8 mouse cellular contexts compared by ENCODE assay signal in the genomic region with DNA sequence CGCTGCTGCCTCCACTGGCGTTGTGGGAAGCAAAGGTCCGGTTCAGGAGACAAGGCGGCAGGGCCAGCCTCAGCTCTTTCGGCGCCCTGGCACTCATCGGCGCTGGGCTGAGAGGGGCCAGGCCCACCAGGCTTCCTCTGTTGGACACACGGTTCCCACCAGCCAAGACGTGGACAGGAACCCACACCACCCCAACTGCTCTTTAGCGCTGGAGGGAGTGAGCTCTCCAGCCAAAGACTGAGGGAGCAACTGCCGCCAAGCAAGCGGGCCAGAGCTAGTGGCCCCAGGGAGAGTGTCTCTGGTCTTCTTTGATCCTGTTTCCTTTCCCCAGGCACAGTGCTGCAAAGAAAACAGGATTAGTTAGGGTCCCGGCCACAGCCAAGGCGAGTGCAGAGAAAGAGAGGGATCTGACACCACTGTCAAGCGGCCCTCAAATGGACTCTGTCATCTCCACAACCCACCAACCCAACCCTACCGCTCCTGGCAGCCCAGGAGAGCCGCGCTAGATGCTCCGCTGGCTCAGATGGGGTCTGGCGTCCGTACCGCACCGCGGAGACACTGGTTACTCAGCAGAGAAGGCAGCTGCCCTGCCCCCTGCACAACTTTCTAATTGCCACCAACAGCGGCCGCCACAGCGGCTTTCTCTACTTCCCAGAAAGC. TPM values are rescaled to one million over a fixed set of nuclear protein-coding genes. Genes with fewer than 3 reads are reported as not detected.
A peak's percentile ranks its signal among the peaks of the same experiment; 100 is the strongest.
DNase-seq lines count a peak whose midpoint lies in the region; ATAC-seq and TF ChIP-seq lines count a peak whose summit lies in the region.

No protein-coding gene starts in this region.

- under 1% methylated on average over 27 of the region's 28 CpGs for WGBS in forebrain, embryonic 11.5 days
- 2% methylated on average over 26 of the region's 28 CpGs for WGBS in intestine, postnatal 0 days
- WGBS in midbrain, embryonic 12.5 days = under 1% methylated on average over 28 of the region's 28 CpGs

- H3K9ac ChIP-seq in forebrain, embryonic 11.5 days (ENCODE audit: low read length) = peak overlapping the region; percentile 37
- no peak overlapping the region for H3K9ac ChIP-seq in intestine, postnatal 0 days (ENCODE audit: low read depth, low read length)
- H3K9ac ChIP-seq in midbrain, embryonic 12.5 days (replicated peaks) = peak overlapping the region; percentile 59

- H3K9me3 ChIP-seq in E14TG2a.4 (ENCODE audit: low read length) = peaks cover 13% of the 10 kb centered on the region
- no peaks in the 10 kb centered on the region for H3K9me3 ChIP-seq in forebrain, embryonic 11.5 days (ENCODE audit: control insufficient read depth, low read length)
- H3K9me3 ChIP-seq in intestine, postnatal 0 days (ENCODE audit: control insufficient read depth) = no peaks in the 10 kb centered on the region
- no peaks in the 10 kb centered on the region for H3K9me3 ChIP-seq in midbrain, embryonic 12.5 days

- peaks cover 34% of the 10 kb centered on the region for H3K27me3 ChIP-seq in E14TG2a.4 (ENCODE audit: insufficient read depth, low read length)
- H3K27me3 ChIP-seq in forebrain, embryonic 11.5 days (ENCODE audit: control insufficient read depth, insufficient read depth, low read length) = peaks cover 22% of the 10 kb centered on the region
- peaks cover 30% of the 10 kb centered on the region for H3K27me3 ChIP-seq in intestine, postnatal 0 days (replicated peaks; ENCODE audit: control insufficient read depth, insufficient read depth, low read length)
- H3K27me3 ChIP-seq in midbrain, embryonic 12.5 days = peaks cover 46% of the 10 kb centered on the region

- H3K36me3 ChIP-seq in E14TG2a.4 (ENCODE audit: insufficient read depth, low read length) = no peaks in the 10 kb centered on the region
- H3K36me3 ChIP-seq in forebrain, embryonic 11.5 days (ENCODE audit: control insufficient read depth, insufficient read depth, low read length) = no peaks in the 10 kb centered on the region
- H3K36me3 ChIP-seq in intestine, postnatal 0 days (ENCODE audit: control insufficient read depth, insufficient read depth) = no peaks in the 10 kb centered on the region
- no peaks in the 10 kb centered on the region for H3K36me3 ChIP-seq in midbrain, embryonic 12.5 days

- peak overlapping the region; percentile 84 for H3K4me3 ChIP-seq in E14TG2a.4 (replicated peaks; ENCODE audit: low read length)
- peak overlapping the region; percentile 45 for H3K4me3 ChIP-seq in forebrain, embryonic 11.5 days (ENCODE audit: low read depth, low read length)
- H3K4me3 ChIP-seq in intestine, postnatal 0 days (ENCODE audit: low read depth, low read length) = peak overlapping the region; percentile 26
- H3K4me3 ChIP-seq in midbrain, embryonic 12.5 days = peak overlapping the region; percentile 60

- DNase-seq in cerebellum, adult 11-12 months = peak; percentile 1
- no peak for DNase-seq in cerebellum, adult 9-11 months
- DNase-seq in forebrain, embryonic 11.5 days (ENCODE audit: low spot score) = peak; percentile 65

- H3K4me2 ChIP-seq in forebrain, embryonic 11.5 days (ENCODE audit: low read depth, low read length, severe bottlenecking) = peak overlapping the region; percentile 91
- H3K4me2 ChIP-seq in intestine, postnatal 0 days (replicated peaks; ENCODE audit: low read depth) = peak overlapping the region; percentile 52
- H3K4me2 ChIP-seq in midbrain, embryonic 12.5 days (replicated peaks) = peak overlapping the region; percentile 95

- ATAC-seq in forebrain, embryonic 11.5 days (replicated peaks; ENCODE audit: low FRiP score) = peak; percentile 16; the same call in 1 of the 2 replicates
- ATAC-seq in intestine, postnatal 0 days = no peak
- ATAC-seq in midbrain, embryonic 12.5 days (ENCODE audit: low FRiP score, low read depth) = peak; percentile 69
- ATAC-seq in granulocyte monocyte progenitor cell, adult 5-6 weeks (replicated peaks; ENCODE audit: poor library complexity, severe bottlenecking) = no peak
- no peak for ATAC-seq in CD4-positive, CD25-positive, alpha-beta regulatory T cell, adult 4 months

- peaks cover 20% of the 10 kb centered on the region for H3K4me1 ChIP-seq in E14TG2a.4 (replicated peaks; ENCODE audit: low read depth, low read length)
- H3K4me1 ChIP-seq in forebrain, embryonic 11.5 days (replicated peaks; ENCODE audit: control insufficient read depth, insufficient read depth, low read length) = peaks cover 10% of the 10 kb centered on the region; the same call in 1 of the 2 replicates
- H3K4me1 ChIP-seq in intestine, postnatal 0 days (replicated peaks; ENCODE audit: control insufficient read depth, insufficient read depth, low read length) = no peaks in the 10 kb centered on the region
- peaks cover 20% of the 10 kb centered on the region for H3K4me1 ChIP-seq in midbrain, embryonic 12.5 days

- H3K27ac ChIP-seq in forebrain, embryonic 11.5 days (ENCODE audit: low read depth, low read length) = no peak overlapping the region
- H3K27ac ChIP-seq in intestine, postnatal 0 days (ENCODE audit: low read depth, low read length) = no peak overlapping the region
- no peak overlapping the region for H3K27ac ChIP-seq in midbrain, embryonic 12.5 days (replicated peaks)

- TF ChIP-seq CTCF in E14TG2a.4 (conservative IDR thresholded peaks at IDR 0.05; ENCODE audit: low read length) = no peak
- no peak for TF ChIP-seq CTCF in intestine, postnatal 0 days (IDR thresholded peaks at IDR 0.05; ENCODE audit: low read depth)

RNA-seq across cellular contexts. Expression of gene AI593442, which starts 1.3 kb away (rescaled TPM):
- 0.68 and 0.99 TPM in 2 replicates for polyA plus RNA-seq in forebrain, embryonic 11.5 days (2014; fragmentation: Nextera tagmentation; extraction: Ambion mirVana)
- polyA plus RNA-seq in intestine, postnatal 0 days (2015; fragmentation: Nextera tagmentation; extraction: Ambion mirVana) = 0.63 and 0.71 TPM in 2 replicates
- 6.4 and 6.7 TPM in 2 replicates for polyA plus RNA-seq in midbrain, embryonic 12.5 days (2016; fragmentation: Nextera tagmentation; extraction: Ambion mirVana)
- not detected in 2 replicates for total RNA-seq in granulocyte monocyte progenitor cell, adult 5-6 weeks (2014; fragmentation: Nextera tagmentation)
- total RNA-seq in granulocyte monocyte progenitor cell, adult 5-6 weeks (2017) = not detected in 2 replicates
- polyA plus RNA-seq in CD4-positive, CD25-positive, alpha-beta regulatory T cell, adult 4 months (2017; shearing (Covaris generic)) = not detected

Comparison
In these comparisons a context has a peak if more than half of its experiments do, and no peak if none do; other contexts are left out.
1. H3K4me3 ChIP-seq: peak in every context shown above with its lines; median percentile 84 in E14TG2a.4; 60 in midbrain, embryonic 12.5 days; 45 in forebrain, embryonic 11.5 days; 26 in intestine, postnatal 0 days.
2. ATAC-seq: peak in forebrain, embryonic 11.5 days (single experiment) and midbrain, embryonic 12.5 days (single experiment); none in intestine, postnatal 0 days (single experiment), granulocyte monocyte progenitor cell, adult 5-6 weeks (single experiment) and CD4-positive, CD25-positive, alpha-beta regulatory T cell, adult 4 months (single experiment).
3. Peak in every context shown above with its lines, with median percentiles within 50 percentile points of each other: H3K4me2 ChIP-seq.